8 mouse cellular contexts compared by ENCODE assay signal in genomic region chr19:46303251-46304215, GRCm38 (mm10). TPM values are rescaled to one million over a fixed set of nuclear protein-coding genes. Genes with fewer than 3 reads are reported as not detected.
A peak's percentile ranks its signal among the peaks of the same experiment; 100 is the strongest.
DNase-seq lines count a peak whose midpoint lies in the region; ATAC-seq and TF ChIP-seq lines count a peak whose summit lies in the region.

No protein-coding gene starts in this region.

- no peak; a peak in 1 of 4 replicates for TF ChIP-seq EP300 in MEL (IDR thresholded peaks at IDR 0.05; ENCODE audit: low read depth in 1 of 2, low read length in 2 of 2)

- TF ChIP-seq CTCF in MEL (IDR thresholded peaks at IDR 0.05 in 2 of 3, conservative IDR thresholded peaks at IDR 0.05 in 1 of 3; ENCODE audit: control insufficient read depth in 1 of 3, insufficient read depth in 1 of 3, low read depth in 2 of 3, low read length in 3 of 3, poor library complexity in 1 of 3, severe bottlenecking in 1 of 3), result no peak

- no peak for DNase-seq in heart, postnatal 36 days
- no peak for DNase-seq in MEL (ENCODE audit: low read depth, low spot score)
- DNase-seq in urinary bladder, postnatal 36 days (ENCODE audit: low spot score in 2 of 2), result no peak
- no peak for DNase-seq in urinary bladder, postnatal 10 days (ENCODE audit: low spot score)

- H3K9ac ChIP-seq in heart, embryonic 12.5 days, result peak overlapping the region; percentile 82; the same call in 1 of the 2 replicates
- H3K9ac ChIP-seq in MEL (ENCODE audit: control insufficient read depth, low read depth, low read length, poor library complexity, severe bottlenecking), result peak overlapping the region; percentile 41
- H3K9ac ChIP-seq in heart, embryonic 15.5 days, result peak overlapping the region; percentile 75
- H3K9ac ChIP-seq in liver, embryonic 16.5 days (ENCODE audit: low read depth, low read length), result no peak overlapping the region

- H3K4me2 ChIP-seq in heart, embryonic 12.5 days, result peak overlapping the region; percentile 99
- H3K4me2 ChIP-seq in heart, embryonic 15.5 days, result peak overlapping the region; percentile 99
- peak overlapping the region; percentile 99 for H3K4me2 ChIP-seq in liver, embryonic 16.5 days (ENCODE audit: low read depth, low read length)

- H3K4me1 ChIP-seq in heart, embryonic 12.5 days (replicated peaks), result peaks cover 20% of the 10 kb centered on the region
- H3K4me1 ChIP-seq in MEL (ENCODE audit: control insufficient read depth in 1 of 2, insufficient read depth in 2 of 2, low read length in 2 of 2), result peaks cover 6 to 20% of the 10 kb centered on the region in 2 experiments
- H3K4me1 ChIP-seq in heart, embryonic 15.5 days (replicated peaks), result peaks cover 19% of the 10 kb centered on the region
- peaks cover 22% of the 10 kb centered on the region for H3K4me1 ChIP-seq in liver, embryonic 16.5 days (ENCODE audit: control insufficient read depth, low read depth, low read length)

- peaks cover 11% of the 10 kb centered on the region for H3K36me3 ChIP-seq in heart, embryonic 12.5 days
- peaks cover 0 to 14% of the 10 kb centered on the region in 2 experiments; a peak in 2 of 4 replicates for H3K36me3 ChIP-seq in MEL (ENCODE audit: control insufficient read depth in 1 of 2, insufficient read depth in 2 of 2, low read length in 2 of 2)
- peaks cover 13% of the 10 kb centered on the region; the same call in 1 of the 2 replicates for H3K36me3 ChIP-seq in heart, embryonic 15.5 days
- H3K36me3 ChIP-seq in liver, embryonic 16.5 days (ENCODE audit: control insufficient read depth, insufficient read depth), result no peaks in the 10 kb centered on the region; the same call in 1 of the 2 replicates

- peak overlapping the region; percentile 81 for H3K4me3 ChIP-seq in heart, embryonic 12.5 days
- H3K4me3 ChIP-seq in MEL (ENCODE audit: control insufficient read depth in 1 of 2, insufficient read depth in 1 of 2, low read depth in 2 of 2, low read length in 2 of 2), result peak overlapping the region; percentile 77 to 82
- peak overlapping the region; percentile 86 for H3K4me3 ChIP-seq in heart, embryonic 15.5 days
- H3K4me3 ChIP-seq in liver, embryonic 16.5 days (ENCODE audit: low read depth, low read length), result peak overlapping the region; percentile 83

- peak overlapping the region; percentile 79; the same call in 1 of the 2 replicates for H3K27ac ChIP-seq in heart, embryonic 12.5 days (ENCODE audit: poor library complexity, severe bottlenecking)
- H3K27ac ChIP-seq in MEL (ENCODE audit: control insufficient read depth, low read depth, low read length), result no peak overlapping the region; the same call in 1 of the 2 replicates
- H3K27ac ChIP-seq in heart, embryonic 15.5 days, result peak overlapping the region; percentile 93
- H3K27ac ChIP-seq in liver, embryonic 16.5 days (ENCODE audit: low read length), result no peak overlapping the region

- TF ChIP-seq POLR2A in MEL (IDR thresholded peaks at IDR 0.05; ENCODE audit: control insufficient read depth in 1 of 2, insufficient read depth in 1 of 2, low read depth in 1 of 2, low read length in 2 of 2, poor library complexity in 1 of 2), result no peak

- H3K9me3 ChIP-seq in heart, embryonic 12.5 days (replicated peaks), result no peaks in the 10 kb centered on the region
- no peaks in the 10 kb centered on the region for H3K9me3 ChIP-seq in MEL (replicated peaks; ENCODE audit: insufficient read depth, low read length)
- H3K9me3 ChIP-seq in heart, embryonic 15.5 days (replicated peaks), result no peaks in the 10 kb centered on the region
- H3K9me3 ChIP-seq in liver, embryonic 16.5 days (replicated peaks; ENCODE audit: control insufficient read depth, low read length), result no peaks in the 10 kb centered on the region

- intact Hi-C loops in heart, postnatal 36 days (cut with DNase I), result loop anchor here (1.0 to 10.0 kb wide), 3 partner anchors 25 to 141 kb away; partner anchors contain the start of gene Fbxl15

- ATAC-seq in heart, embryonic 12.5 days (ENCODE audit: insufficient number of reproducible peaks, low FRiP score), result no peak
- no peak for ATAC-seq in heart, embryonic 15.5 days (replicated peaks; ENCODE audit: insufficient number of reproducible peaks, insufficient read depth, low FRiP score, low read depth)
- no peak for ATAC-seq in liver, embryonic 16.5 days (ENCODE audit: low read depth)
- no peak for ATAC-seq in erythroid progenitor cell, adult 5-6 weeks (replicated peaks; ENCODE audit: low FRiP score, poor library complexity, severe bottlenecking)

- peaks cover 19% of the 10 kb centered on the region for H3K27me3 ChIP-seq in heart, embryonic 12.5 days (replicated peaks)
- H3K27me3 ChIP-seq in MEL (ENCODE audit: control insufficient read depth in 1 of 2, insufficient read depth in 2 of 2, low read length in 2 of 2), result no peaks in the 10 kb centered on the region
- H3K27me3 ChIP-seq in heart, embryonic 15.5 days, result peaks cover 13% of the 10 kb centered on the region; the same call in 1 of the 2 replicates
- no peaks in the 10 kb centered on the region; the same call in 1 of the 2 replicates for H3K27me3 ChIP-seq in liver, embryonic 16.5 days (ENCODE audit: control insufficient read depth, insufficient read depth, low read depth, low read length)

- WGBS in heart, embryonic 12.5 days, result 55% methylated on average over 18 of the region's 18 CpGs
- 51% methylated on average over 18 of the region's 18 CpGs for WGBS in heart, embryonic 15.5 days
- WGBS in liver, embryonic 16.5 days (ENCODE audit: insufficient replicate concordance), result 53% methylated on average over 18 of the region's 18 CpGs

- TF ChIP-seq RAD21 in MEL (IDR thresholded peaks at IDR 0.05; ENCODE audit: low read depth, low read length), result no peak

- H3K79me2 ChIP-seq in MEL (ENCODE audit: control insufficient read depth, insufficient read depth, low read length, poor library complexity), result peaks cover 3% of the 10 kb centered on the region; the same call in 1 of the 2 replicates

RNA-seq across cellular contexts. Expression of gene Nfkb2, which starts 0.6 kb away (rescaled TPM):
- 7.2 and 7.6 TPM in 2 replicates for polyA plus RNA-seq in heart, embryonic 12.5 days (2016; fragmentation: Nextera tagmentation; extraction: Ambion mirVana)
- 10 to 100 TPM; 16.6 to 22.8 TPM for total RNA-seq in heart, postnatal 36 days (2021)
- total RNA-seq in MEL (2012; rRNA removed), result 25.3 and 27.2 TPM in 2 replicates
- 10 to 100 TPM in 1 of 2 experiments, not detected in 1; 43.0 TPM for polyA plus RNA-seq in MEL (2012; ENCODE audit: insufficient read depth in 1 of 2, insufficient read length in 2 of 2, low read depth in 1 of 2, low replicate concordance in 2 of 2, missing spikeins in 1 of 2)
- polyA plus RNA-seq in heart, embryonic 15.5 days (2015; fragmentation: Nextera tagmentation; extraction: Ambion mirVana), result 7.7 and 13.5 TPM in 2 replicates
- polyA plus RNA-seq in liver, embryonic 16.5 days (2015; fragmentation: Nextera tagmentation; extraction: Ambion mirVana), result 3.0 and 3.8 TPM in 2 replicates
- 1.1 and 1.7 TPM in 2 replicates for total RNA-seq in erythroid progenitor cell, adult 5-6 weeks (2015; ENCODE audit: low replicate concordance)
- total RNA-seq in erythroid progenitor cell, adult 5-6 weeks (2017; ENCODE audit: low replicate concordance), result 1.2 and 1.9 TPM in 2 replicates

RNA-seq across cellular contexts. Expression of gene Psd, which starts 23.4 kb away (rescaled TPM):
- polyA plus RNA-seq in heart, embryonic 12.5 days (2016; fragmentation: Nextera tagmentation; extraction: Ambion mirVana), result 12.0 and 13.4 TPM in 2 replicates
- total RNA-seq in heart, postnatal 36 days (2021), result 1 to 10 TPM in 1 of 2 experiments, under 1 TPM in 1; 0.57 to 1.3 TPM
- total RNA-seq in MEL (2012; rRNA removed), result 1.9 and 4.5 TPM in 2 replicates
- polyA plus RNA-seq in MEL (2012; ENCODE audit: insufficient read depth in 1 of 2, insufficient read length in 2 of 2, low read depth in 1 of 2, low replicate concordance in 2 of 2, missing spikeins in 1 of 2), result 10 to 100 TPM in 1 of 2 experiments, not detected in 1; 17.2 TPM
- 4.5 and 6.8 TPM in 2 replicates for polyA plus RNA-seq in heart, embryonic 15.5 days (2015; fragmentation: Nextera tagmentation; extraction: Ambion mirVana)
- polyA plus RNA-seq in liver, embryonic 16.5 days (2015; fragmentation: Nextera tagmentation; extraction: Ambion mirVana), result 3.3 TPM in 2 replicates
- not detected in 2 replicates for total RNA-seq in erythroid progenitor cell, adult 5-6 weeks (2015; ENCODE audit: low replicate concordance)
- total RNA-seq in erythroid progenitor cell, adult 5-6 weeks (2017; ENCODE audit: low replicate concordance), result 2.8 TPM in 1 of 2 replicates, not detected in the other

RNA-seq across cellular contexts. Expression of gene Fbxl15, which starts 24.5 kb away (rescaled TPM):
- 9.9 and 10.0 TPM in 2 replicates for polyA plus RNA-seq in heart, embryonic 12.5 days (2016; fragmentation: Nextera tagmentation; extraction: Ambion mirVana)
- total RNA-seq in heart, postnatal 36 days (2021), result 1 to 10 TPM; 4.2 to 4.4 TPM
- total RNA-seq in MEL (2012; rRNA removed), result 12.1 and 12.7 TPM in 2 replicates
- 10 to 100 TPM in 1 of 2 experiments, not detected in 1; 13.2 TPM for polyA plus RNA-seq in MEL (2012; ENCODE audit: insufficient read depth in 1 of 2, insufficient read length in 2 of 2, low read depth in 1 of 2, low replicate concordance in 2 of 2, missing spikeins in 1 of 2)
- polyA plus RNA-seq in heart, embryonic 15.5 days (2015; fragmentation: Nextera tagmentation; extraction: Ambion mirVana), result 10.5 and 11.4 TPM in 2 replicates
- polyA plus RNA-seq in liver, embryonic 16.5 days (2015; fragmentation: Nextera tagmentation; extraction: Ambion mirVana), result 11.1 and 11.6 TPM in 2 replicates
- total RNA-seq in erythroid progenitor cell, adult 5-6 weeks (2015; ENCODE audit: low replicate concordance), result not detected in 2 replicates
- 2.2 TPM in 1 of 2 replicates, not detected in the other for total RNA-seq in erythroid progenitor cell, adult 5-6 weeks (2017; ENCODE audit: low replicate concordance)

RNA-seq across cellular contexts. Expression of gene Cuedc2, which starts 35.0 kb away (rescaled TPM):
- polyA plus RNA-seq in heart, embryonic 12.5 days (2016; fragmentation: Nextera tagmentation; extraction: Ambion mirVana), result 97.7 and 116 TPM in 2 replicates
- total RNA-seq in heart, postnatal 36 days (2021), result 10 to 100 TPM; 87.2 to 94.6 TPM
- total RNA-seq in MEL (2012; rRNA removed), result 270 and 302 TPM in 2 replicates
- polyA plus RNA-seq in MEL (2012; ENCODE audit: insufficient read depth in 1 of 2, insufficient read length in 2 of 2, low read depth in 1 of 2, low replicate concordance in 2 of 2, missing spikeins in 1 of 2), result 100 to 1,000 TPM; 251 to 297 TPM
- 118 and 139 TPM in 2 replicates for polyA plus RNA-seq in heart, embryonic 15.5 days (2015; fragmentation: Nextera tagmentation; extraction: Ambion mirVana)
- 67.3 and 67.6 TPM in 2 replicates for polyA plus RNA-seq in liver, embryonic 16.5 days (2015; fragmentation: Nextera tagmentation; extraction: Ambion mirVana)
- total RNA-seq in erythroid progenitor cell, adult 5-6 weeks (2015; ENCODE audit: low replicate concordance), result 8.4 and 16.2 TPM in 2 replicates
- 42.4 and 50.7 TPM in 2 replicates for total RNA-seq in erythroid progenitor cell, adult 5-6 weeks (2017; ENCODE audit: low replicate concordance)

RNA-seq across cellular contexts. Expression of gene Mfsd13a, which starts 37.4 kb away (rescaled TPM):
- polyA plus RNA-seq in heart, embryonic 12.5 days (2016; fragmentation: Nextera tagmentation; extraction: Ambion mirVana), result 4.3 and 4.4 TPM in 2 replicates
- total RNA-seq in heart, postnatal 36 days (2021), result 1 to 10 TPM; 2.4 to 2.5 TPM
- total RNA-seq in MEL (2012; rRNA removed), result 4.7 and 5.5 TPM in 2 replicates
- 10 to 100 TPM in 1 of 2 experiments, not detected in 1; 45.9 TPM for polyA plus RNA-seq in MEL (2012; ENCODE audit: insufficient read depth in 1 of 2, insufficient read length in 2 of 2, low read depth in 1 of 2, low replicate concordance in 2 of 2, missing spikeins in 1 of 2)
- 4.1 and 7.5 TPM in 2 replicates for polyA plus RNA-seq in heart, embryonic 15.5 days (2015; fragmentation: Nextera tagmentation; extraction: Ambion mirVana)
- polyA plus RNA-seq in liver, embryonic 16.5 days (2015; fragmentation: Nextera tagmentation; extraction: Ambion mirVana), result 11.2 and 13.8 TPM in 2 replicates
- 4.6 and 6.1 TPM in 2 replicates for total RNA-seq in erythroid progenitor cell, adult 5-6 weeks (2015; ENCODE audit: low replicate concordance)
- total RNA-seq in erythroid progenitor cell, adult 5-6 weeks (2017; ENCODE audit: low replicate concordance), result 1.4 and 6.2 TPM in 2 replicates

Comparison
In these comparisons a context has a peak if more than half of its experiments do, and no peak if none do; other contexts are left out.
1. H3K27ac ChIP-seq: peak in heart, embryonic 12.5 days (single experiment) and heart, embryonic 15.5 days (single experiment); none in MEL (single experiment) and liver, embryonic 16.5 days (single experiment).
2. Peak in every context shown above with its lines, with median percentiles within 50 percentile points of each other: H3K4me2 ChIP-seq and H3K4me3 ChIP-seq.